ENCODE assay signal across 7 mouse cellular contexts in genomic region chr17:53566161-53566918, GRCm38 (mm10). TPM values are rescaled to one million over a fixed set of nuclear protein-coding genes. Genes with fewer than 3 reads are reported as not detected.
DNase-seq lines count a peak whose midpoint lies in the region; ATAC-seq and TF ChIP-seq lines count a peak whose summit lies in the region.

Gene Kat2b (plus strand): TSS chr17:53566861.

- H3K4me3 ChIP-seq in forebrain, embryonic 14.5 days (ENCODE audit: low read depth, low read length), result peak within 1 kb of the TSS; percentile 87

- in situ Hi-C loops in Patski (cut with MboI; ENCODE audit: low pct_unique_long_range_greater_than_20kb), result no loop called here

- POLR2A ChIA-PET in Patski (lab: Charles Lee), result interaction anchor here (0.7 to 0.9 kb wide), 4 partner anchors 35 to 384 kb away, joined by 3 read pairs; no protein-coding TSS in a partner anchor

- no peaks in the 10 kb centered on the region for H3K36me3 ChIP-seq in forebrain, embryonic 14.5 days (ENCODE audit: control insufficient read depth, insufficient read depth, low read length)

- no peak for TF ChIP-seq CTCF in Patski (IDR thresholded peaks at IDR 0.05)

- H3K27ac ChIP-seq in forebrain, embryonic 14.5 days (ENCODE audit: low read depth, low read length), result peak within 1 kb of the TSS; percentile 98

- H3K4me2 ChIP-seq in forebrain, embryonic 14.5 days (ENCODE audit: low read length), result peak within 1 kb of the TSS; percentile 81

- H3K9ac ChIP-seq in forebrain, embryonic 14.5 days (ENCODE audit: low read length), result peak within 1 kb of the TSS; percentile 95

- no peaks in the 10 kb centered on the region for H3K27me3 ChIP-seq in Patski
- no peaks in the 10 kb centered on the region for H3K27me3 ChIP-seq in forebrain, embryonic 14.5 days (replicated peaks; ENCODE audit: control insufficient read depth, insufficient read depth, low read length)

- H3K4me1 ChIP-seq in forebrain, embryonic 14.5 days (ENCODE audit: control insufficient read depth, insufficient read depth, low read length), result peaks cover 16% of the 10 kb centered on the region

- WGBS in forebrain, embryonic 14.5 days, result 1% methylated on average over 20 of the region's 20 CpGs

- CTCF ChIA-PET in Patski (lab: Charles Lee), result interaction anchor here (0.8 kb wide), 1 partner anchor 12 kb away, joined by 3 read pairs; no protein-coding TSS in a partner anchor

- ATAC-seq in Patski, result no peak
- ATAC-seq in forebrain, embryonic 14.5 days, result no peak
- no peak for ATAC-seq in hematopoietic stem cell, adult 5-6 weeks (replicated peaks in 1 of 2; ENCODE audit: insufficient read depth in 1 of 2, low FRiP score in 2 of 2, low TSS enrichment in 1 of 2, low read depth in 1 of 2, poor library complexity in 2 of 2, severe bottlenecking in 2 of 2)

- DNase-seq in Patski (ENCODE audit: low read depth, low spot score), result no peak
- peak; percentile 53 for DNase-seq in c-Kit-positive CD71-positive TER-119-positive erythroid progenitor cells, embryonic 14.5 days (ENCODE audit: low spot score)
- peak; percentile 62 for DNase-seq in forebrain, embryonic 14.5 days (ENCODE audit: low spot score)
- DNase-seq in layer of hippocampus, postnatal 14 days (ENCODE audit: low spot score in 2 of 2), result peak; percentile 20 to 34
- peak; percentile 62 for DNase-seq in lung, postnatal 14 days
- peak; percentile 78 for DNase-seq in retina, postnatal 1 day

- H3K9me3 ChIP-seq in forebrain, embryonic 14.5 days (replicated peaks; ENCODE audit: control insufficient read depth, low read length), result no peaks in the 10 kb centered on the region

RNA-seq across cellular contexts. Expression of gene Kat2b, which starts in this region (rescaled TPM):
- polyA plus RNA-seq in Patski (2021), result 53.3 TPM
- 6.4 and 6.9 TPM in 2 replicates for polyA plus RNA-seq in forebrain, embryonic 14.5 days (2014; fragmentation: Nextera tagmentation; extraction: Ambion mirVana)
- 48.7 and 97.4 TPM in 2 replicates for total RNA-seq in hematopoietic stem cell, adult 5-6 weeks (2017)
- 10 to 100 TPM; 13.4 to 15.5 TPM for total RNA-seq in layer of hippocampus, postnatal 14 days (2021)
